Mouse (Mus musculus) MEL (cell line): Measurements from ENCODE around the gene Ssmem1. TPM values are rescaled to one million over a fixed set of nuclear protein-coding genes. Genes with fewer than 3 reads are reported as not detected.

Experiments used
- DNase-seq: peaks from one replicate; pipeline ENCODE4 v3.0.0; 2011; ENCODE audit warnings: low read depth, low spot score
- H3K27ac ChIP-seq: 2 replicates; pipeline ENCODE4 v1.5.1; 2012; ENCODE audit warnings: low read depth, mild to moderate bottlenecking, control low read depth, low read length, moderate library complexity; ENCODE audit not compliant: control insufficient read depth
- H3K27me3 ChIP-seq, 2 experiments: fragments of 150-350 bp in 1 of 2; sonication (generic) in 1 of 2; 2 replicates each; pipeline ENCODE4 v1.6.1; 2012; ENCODE audit warnings: low read length in 2 of 2, mild to moderate bottlenecking in 2 of 2, improper control_type of control experiment in 1 of 2, moderate library complexity in 1 of 2; ENCODE audit not compliant: insufficient read depth in 2 of 2, control insufficient read depth in 1 of 2
- H3K36me3 ChIP-seq, 2 experiments: 2 replicates each; pipeline ENCODE4 v1.6.1; 2012 to 2014; ENCODE audit warnings: low read length in 2 of 2, improper control_type of control experiment in 1 of 2, inconsistent platforms in 1 of 2, mild to moderate bottlenecking in 1 of 2; ENCODE audit not compliant: insufficient read depth in 2 of 2, control insufficient read depth in 1 of 2
- H3K4me1 ChIP-seq, 2 experiments: fragments of 150-350 bp in 1 of 2; sonication (generic) in 1 of 2; 2 replicates each; pipeline ENCODE4 v1.6.1; 2012; ENCODE audit warnings: low read length in 2 of 2, improper control_type of control experiment in 1 of 2, mild to moderate bottlenecking in 1 of 2; ENCODE audit not compliant: insufficient read depth in 2 of 2, control insufficient read depth in 1 of 2
- H3K4me3 ChIP-seq, 2 experiments: fragments of 150-350 bp in 1 of 2; sonication (generic) in 1 of 2; 2 replicates each; pipeline ENCODE4 v1.5.1; 2012; ENCODE audit warnings: low read depth in 2 of 2, low read length in 2 of 2, mild to moderate bottlenecking in 2 of 2, moderate library complexity in 2 of 2, control low read depth in 1 of 2, improper control_type of control experiment in 1 of 2; ENCODE audit not compliant: control insufficient read depth in 1 of 2, insufficient read depth in 1 of 2
- H3K79me2 ChIP-seq: 2 replicates; pipeline ENCODE4 v1.6.1; 2012; ENCODE audit warnings: mild to moderate bottlenecking, low read length, moderate library complexity; ENCODE audit not compliant: control insufficient read depth, poor library complexity, insufficient read depth
- H3K9ac ChIP-seq: 2 replicates; pipeline ENCODE4 v1.6.1; 2012; ENCODE audit warnings: low read depth, mild to moderate bottlenecking, control low read depth, low read length, moderate library complexity; ENCODE audit not compliant: control insufficient read depth, poor library complexity, severe bottlenecking
- H3K9me3 ChIP-seq: fragments of 150-350 bp; sonication (generic); replicated peaks from 2 replicates; pipeline ENCODE4 v1.6.1; 2012; ENCODE audit warnings: mild to moderate bottlenecking, low read length, improper control_type of control experiment, moderate library complexity; ENCODE audit not compliant: insufficient read depth
- BHLHE40 ChIP-seq: IDR thresholded peaks from 2 replicates; pipeline ENCODE4 v1.6.1; 2012; ENCODE audit warnings: low read depth, mild to moderate bottlenecking, inconsistent platforms, low read length, improper control_type of control experiment, borderline replicate concordance
- CTCF ChIP-seq, 3 experiments: IDR thresholded peaks in 2 of 3; conservative IDR thresholded peaks in 1 of 3; 2 replicates each; pipeline ENCODE4 v1.5.1; 2011 to 2012; ENCODE audit warnings: low read length in 3 of 3, low read depth in 2 of 3, mild to moderate bottlenecking in 2 of 3, improper control_type of control experiment in 1 of 3, inconsistent platforms in 1 of 3, mixed read lengths in 1 of 3, moderate library complexity in 1 of 3; ENCODE audit not compliant: control insufficient read depth in 1 of 3, insufficient read depth in 1 of 3, poor library complexity in 1 of 3, severe bottlenecking in 1 of 3
- E2F4 ChIP-seq: IDR thresholded peaks from 2 replicates; pipeline ENCODE4 v1.6.1; 2011; ENCODE audit warnings: low read depth, low read length, improper control_type of control experiment, borderline replicate concordance
- ETS1 ChIP-seq: IDR thresholded peaks from 2 replicates; pipeline ENCODE4 v1.6.1; 2012; ENCODE audit warnings: low read depth, mild to moderate bottlenecking, inconsistent platforms, low read length, improper control_type of control experiment, moderate library complexity
- GABPA ChIP-seq: IDR thresholded peaks from 2 replicates; pipeline ENCODE4 v1.6.1; 2012; ENCODE audit warnings: low read depth, mild to moderate bottlenecking, inconsistent platforms, low read length, improper control_type of control experiment, moderate library complexity
- JUND ChIP-seq: IDR thresholded peaks from 2 replicates; pipeline ENCODE4 v1.6.1; 2011; ENCODE audit warnings: low read depth, mild to moderate bottlenecking, improper control_type of control experiment, low read length
- MAX ChIP-seq: IDR thresholded peaks from 2 replicates; pipeline ENCODE4 v1.6.1; 2011; ENCODE audit warnings: low read length, improper control_type of control experiment
- MXI1 ChIP-seq: IDR thresholded peaks from 2 replicates; pipeline ENCODE4 v1.6.1; 2011; ENCODE audit warnings: mild to moderate bottlenecking, low read depth, low read length, improper control_type of control experiment
- NRF1 ChIP-seq: IDR thresholded peaks from 2 replicates; pipeline ENCODE4 v1.6.1; 2014; ENCODE audit warnings: low read depth, mild to moderate bottlenecking, inconsistent platforms, low read length, improper control_type of control experiment, moderate library complexity; ENCODE audit not compliant: poor library complexity, insufficient read depth, severe bottlenecking
- POLR2A ChIP-seq, 2 experiments: IDR thresholded peaks; 2 replicates each; pipeline ENCODE4 v1.6.1; 2011 to 2012; ENCODE audit warnings: low read length in 2 of 2, mild to moderate bottlenecking in 2 of 2, control low read depth in 1 of 2, improper control_type of control experiment in 1 of 2, low read depth in 1 of 2, moderate library complexity in 1 of 2; ENCODE audit not compliant: control insufficient read depth in 1 of 2, insufficient read depth in 1 of 2, poor library complexity in 1 of 2
- POLR2AphosphoS2 ChIP-seq: IDR thresholded peaks from 2 replicates; pipeline ENCODE4 v1.6.1; 2011; ENCODE audit warnings: low read length, improper control_type of control experiment
- RAD21 ChIP-seq: IDR thresholded peaks from 2 replicates; pipeline ENCODE4 v1.6.1; 2011; ENCODE audit warnings: mild to moderate bottlenecking, low read depth, low read length, improper control_type of control experiment
- RCOR1 ChIP-seq: IDR thresholded peaks from 2 replicates; pipeline ENCODE4 v1.6.1; 2012; ENCODE audit warnings: low read depth, mild to moderate bottlenecking, inconsistent platforms, low read length, improper control_type of control experiment
- SIN3A ChIP-seq: IDR thresholded peaks from 2 replicates; pipeline ENCODE4 v1.6.1; 2012; ENCODE audit warnings: low read length, improper control_type of control experiment, inconsistent platforms
- TAL1 ChIP-seq: IDR thresholded peaks from 2 replicates; pipeline ENCODE4 v1.6.1; 2012; ENCODE audit warnings: mild to moderate bottlenecking, inconsistent platforms, low read length, moderate library complexity, mixed read lengths
- TBP ChIP-seq: IDR thresholded peaks from 2 replicates; pipeline ENCODE4 v1.8.0; 2011; ENCODE audit warnings: low read depth, low read length, improper control_type of control experiment
- UBTF ChIP-seq: IDR thresholded peaks from 2 replicates; pipeline ENCODE4 v1.6.1; 2012; ENCODE audit warnings: low read depth, mild to moderate bottlenecking, inconsistent platforms, low read length, improper control_type of control experiment, moderate library complexity, borderline replicate concordance; ENCODE audit not compliant: insufficient read depth
- USF1 ChIP-seq: IDR thresholded peaks from 2 replicates; pipeline ENCODE4 v1.6.1; 2014; ENCODE audit warnings: low read depth, mild to moderate bottlenecking, inconsistent platforms, low read length, improper control_type of control experiment, moderate library complexity
- ZC3H11A ChIP-seq: IDR thresholded peaks from 2 replicates; pipeline ENCODE4 v1.6.1; 2012; ENCODE audit warnings: low read depth, mild to moderate bottlenecking, inconsistent platforms, low read length, improper control_type of control experiment
- ZKSCAN1 ChIP-seq: IDR thresholded peaks from 2 replicates; pipeline ENCODE4 v1.6.1; 2012; ENCODE audit warnings: low read depth, mild to moderate bottlenecking, inconsistent platforms, low read length, improper control_type of control experiment, moderate library complexity
- ZMIZ1 ChIP-seq: IDR thresholded peaks from 2 replicates; pipeline ENCODE4 v1.6.1; 2012; ENCODE audit warnings: low read depth, mild to moderate bottlenecking, inconsistent platforms, low read length, improper control_type of control experiment, moderate library complexity
- ZNF384 ChIP-seq: IDR thresholded peaks from 2 replicates; pipeline ENCODE4 v1.6.1; 2012; ENCODE audit warnings: low read depth, mild to moderate bottlenecking, inconsistent platforms, low read length, improper control_type of control experiment
- polyA plus RNA-seq, 2 experiments: library from polyadenylated mRNA; stranded (reverse) in 1 of 2; unstranded in 1 of 2; fragments of >175 nt in 1 of 2; fragments of >200 nt in 1 of 2; gene quantifications; 2 replicates each; pipeline versions ENCODE4 v1.2.1 to v1.2.4; 2012; ENCODE audit warnings: low replicate concordance in 2 of 2, low read depth in 1 of 2; ENCODE audit not compliant: insufficient read length in 2 of 2, insufficient read depth in 1 of 2, missing spikeins in 1 of 2
- total RNA-seq: library from RNA; depleted of rRNA; stranded (reverse); fragments of 300-350 nt; gene quantifications from 2 replicates; pipeline ENCODE4 v1.2.3, GENCODE M21; 2012

The Ssmem1 gene
- total and polyA plus RNA-seq, 3 experiments, result 0.08 to 0.13 TPM; not detected in 1

GRCm38 (mm10) chr6:30563575-30563974 lies 53.9 kb downstream of the Ssmem1 start (continued):
- no peak for TF ChIP-seq TAL1

GRCm38 (mm10) chr6:30564051-30564450 lies 54.4 kb downstream of the Ssmem1 start:
- no peaks in the 10 kb centered on the region for H3K79me2 ChIP-seq
- TF ChIP-seq ETS1 (no peak), MAX (no peak), UBTF (no peak), BHLHE40 (no peak), ZNF384 (no peak), MXI1 (no peak), POLR2AphosphoS2 (no peak), NRF1 (no peak), JUND (no peak), POLR2A (IDR thresholded peaks at IDR 0.05; ENCODE audit: control insufficient read depth in 1 of 2, insufficient read depth in 1 of 2, low read depth in 1 of 2, low read length in 2 of 2, poor library complexity in 1 of 2) (no peak), GABPA (no peak), ZKSCAN1 (no peak), SIN3A (no peak), RAD21 (no peak), TBP (no peak), USF1 (no peak), ZMIZ1 (no peak), CTCF (IDR thresholded peaks at IDR 0.05 in 2 of 3, conservative IDR thresholded peaks at IDR 0.05 in 1 of 3; ENCODE audit: control insufficient read depth in 1 of 3, insufficient read depth in 1 of 3, low read depth in 2 of 3, low read length in 3 of 3, poor library complexity in 1 of 3, severe bottlenecking in 1 of 3) (no peak), ZC3H11A (no peak), RCOR1 (no peak)
- peaks cover 0 to 8% of the 10 kb centered on the region in 2 experiments; a peak in 3 of 4 replicates for H3K27me3 ChIP-seq
- no peak for DNase-seq
- no peaks in the 10 kb centered on the region for H3K4me1 ChIP-seq
- no peaks in the 10 kb centered on the region for H3K9me3 ChIP-seq
- H3K9ac ChIP-seq, result no peak overlapping the region
- no peaks in the 10 kb centered on the region for H3K36me3 ChIP-seq
- no peak overlapping the region for H3K4me3 ChIP-seq
- no peak overlapping the region for H3K27ac ChIP-seq

- DNase-seq, result no peak
Observed at GRCm38 (mm10) chr6:30568069-30568468, 58.4 kb downstream of the Ssmem1 start, which contains the start of gene Cpa4. Gene Cpa4, plus strand, starts transcription at chr6:30568369.

More at GRCm38 (mm10) chr6:30568069-30568468, 58.4 kb downstream of the Ssmem1 start, which contains the start of gene Cpa4:
- Histone ChIP-seq H3K79me2 (no peaks in the 10 kb centered on the region), H3K9ac (no peak within 1 kb of the TSS), H3K9me3 (no peaks in the 10 kb centered on the region), H3K27me3 (peaks cover 0 to 6% of the 10 kb centered on the region in 2 experiments; a peak in 3 of 4 replicates), H3K27ac (no peak within 1 kb of the TSS), H3K4me1 (no peaks in the 10 kb centered on the region), H3K36me3 (no peaks in the 10 kb centered on the region), H3K4me3 (no peak within 1 kb of the TSS)
- TF ChIP-seq MAX (no peak), POLR2A (IDR thresholded peaks at IDR 0.05; ENCODE audit: control insufficient read depth in 1 of 2, insufficient read depth in 1 of 2, low read depth in 1 of 2, low read length in 2 of 2, poor library complexity in 1 of 2) (no peak), E2F4 (no peak)
